Mouse (Mus musculus): Measurements from ENCODE around the gene Lman1l.

DNA sequence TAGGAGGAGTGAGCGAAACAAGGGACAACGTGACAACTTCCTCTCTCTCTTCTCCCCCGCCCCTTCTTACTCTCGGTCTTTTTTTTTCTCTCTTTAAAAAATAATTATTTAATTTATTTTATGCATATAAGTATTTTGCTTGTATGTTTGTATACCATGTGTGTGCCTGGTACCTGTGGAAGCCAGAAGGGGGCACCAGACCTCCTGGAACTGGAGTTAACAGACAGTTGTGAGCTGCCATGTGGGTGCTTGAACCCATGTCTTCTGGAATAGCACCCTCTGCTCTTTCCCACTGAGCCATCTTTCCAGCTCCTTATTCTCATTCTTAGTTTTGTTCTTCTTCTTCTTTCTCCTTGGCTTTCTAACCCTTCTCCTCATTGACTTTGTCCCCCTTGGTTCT lies 38.4 kb upstream of the Lman1l start:
- TF ChIP-seq CTCF (IDR thresholded peaks at IDR 0.05; ENCODE audit: low read depth) (peak; percentile 39), EP300 (IDR thresholded peaks at IDR 0.05; ENCODE audit: low read depth) (no peak)

Data from liver, postnatal 0 days (tissue).